Mouse (Mus musculus): ENCODE data around the gene Gm10392.

- no peak for TF ChIP-seq MAX (IDR thresholded peaks at IDR 0.05)
- TF ChIP-seq CTCF (IDR thresholded peaks at IDR 0.05; ENCODE audit: control insufficient read depth, insufficient read depth, insufficient read length) = no peak
- no peak for TF ChIP-seq CEBPB (IDR thresholded peaks at IDR 0.05; ENCODE audit: low read depth)
- TF ChIP-seq MYOD1 (IDR thresholded peaks at IDR 0.05; ENCODE audit: control insufficient read depth, insufficient read length, low read depth) = no peak
- no peak for TF ChIP-seq MYOG (IDR thresholded peaks at IDR 0.05; ENCODE audit: control insufficient read depth, extremely low read depth, insufficient read length)
- TF ChIP-seq USF1 (IDR thresholded peaks at IDR 0.05; ENCODE audit: low read depth) = no peak
These were observed 19.6 kb downstream of the Gm10392 start for GRCm38 (mm10) chr11:77499354-77499753.
